Mouse (Mus musculus): Measurements from ENCODE around the gene 1190005I06Rik. TPM values are rescaled to one million over a fixed set of nuclear protein-coding genes. Genes with fewer than 3 reads are reported as not detected.

The 1190005I06Rik gene
- total RNA-seq, 2 experiments from 2014 or later, result 5.2 to 7.1 TPM

DNA sequence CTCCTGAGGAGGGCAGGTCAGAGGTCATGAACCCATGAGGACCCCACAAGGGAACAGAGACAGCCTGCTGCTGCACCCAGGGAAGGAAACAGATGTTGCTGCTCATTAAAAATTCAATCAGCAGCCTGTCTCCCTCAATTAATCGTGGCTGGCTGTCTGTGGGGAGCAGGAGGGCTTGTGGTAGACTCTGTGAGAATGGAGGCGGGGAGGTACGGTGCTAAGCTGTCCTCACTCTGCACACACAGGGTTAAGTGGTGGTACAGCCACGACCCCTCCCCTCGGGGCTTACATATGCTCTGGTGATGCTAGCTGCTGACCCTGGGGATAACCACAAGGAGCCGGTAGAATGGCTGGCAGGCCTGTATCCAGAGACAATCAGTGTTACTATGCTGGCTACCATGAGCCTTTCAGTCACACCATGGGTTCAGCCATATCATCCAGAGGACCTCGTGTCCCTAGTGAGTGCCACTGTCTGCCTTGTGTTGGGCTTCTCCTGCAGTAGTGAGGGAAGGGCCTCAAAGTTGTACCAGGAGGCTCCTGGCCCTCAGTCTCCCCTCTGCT, 82.2 kb downstream of the 1190005I06Rik start:
- DNase-seq (ENCODE audit: extremely low spot score in 1 of 2, low spot score in 2 of 2), result no peak
- intact Hi-C loops (cut with DNase I), result no loop called here

DNA sequence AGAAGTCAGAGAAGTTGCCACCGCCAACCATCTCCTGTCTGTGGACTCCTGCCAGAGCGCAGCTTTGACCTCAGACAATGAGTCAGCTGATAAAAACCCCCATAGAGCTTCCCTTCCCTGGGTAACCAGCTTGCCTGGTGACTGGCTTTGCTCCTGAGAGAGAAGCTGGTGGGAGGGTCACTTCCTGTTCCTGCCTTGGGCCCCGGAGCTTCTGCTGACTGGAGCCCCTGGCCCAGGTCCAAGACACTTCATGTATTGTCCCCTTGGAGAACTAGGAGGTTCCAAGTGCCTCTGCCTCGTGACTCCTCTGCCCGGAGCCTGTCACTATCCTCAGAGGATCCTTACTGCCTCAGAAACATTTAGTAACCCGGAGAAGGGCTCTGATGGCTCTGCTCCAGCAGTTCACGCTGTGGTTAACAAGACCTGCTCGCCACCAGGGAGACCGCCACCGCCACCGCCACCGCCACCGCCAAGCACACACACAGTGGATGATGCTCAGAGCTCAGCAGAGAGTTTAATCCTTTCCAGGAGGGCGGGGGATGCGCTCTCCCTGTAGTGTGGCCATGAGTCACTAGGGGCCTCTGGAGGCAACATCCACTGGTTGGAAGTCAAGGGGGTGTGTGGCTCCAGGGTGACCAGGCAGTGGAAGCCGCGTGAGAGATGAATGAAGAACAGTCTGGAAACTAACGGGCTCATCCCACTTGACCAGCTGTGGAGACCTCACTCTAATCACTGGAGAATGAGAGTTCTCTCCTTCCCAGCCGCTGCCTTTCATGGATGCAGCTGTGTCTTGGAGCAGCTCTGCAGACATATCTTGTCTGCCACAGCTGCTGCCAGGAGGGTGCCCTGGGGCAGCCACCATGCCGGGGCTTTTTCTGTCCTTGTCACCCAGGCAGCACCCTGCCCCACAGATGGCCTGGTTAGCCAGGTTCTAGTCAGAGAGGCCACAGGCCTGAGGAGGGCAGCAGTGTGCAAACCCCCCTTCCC, 83.3 kb downstream of the 1190005I06Rik start:
- peak; percentile 75 to 94 for DNase-seq (ENCODE audit: extremely low spot score in 1 of 2, low spot score in 2 of 2)
- intact Hi-C loops (cut with DNase I), result no loop called here

DNA sequence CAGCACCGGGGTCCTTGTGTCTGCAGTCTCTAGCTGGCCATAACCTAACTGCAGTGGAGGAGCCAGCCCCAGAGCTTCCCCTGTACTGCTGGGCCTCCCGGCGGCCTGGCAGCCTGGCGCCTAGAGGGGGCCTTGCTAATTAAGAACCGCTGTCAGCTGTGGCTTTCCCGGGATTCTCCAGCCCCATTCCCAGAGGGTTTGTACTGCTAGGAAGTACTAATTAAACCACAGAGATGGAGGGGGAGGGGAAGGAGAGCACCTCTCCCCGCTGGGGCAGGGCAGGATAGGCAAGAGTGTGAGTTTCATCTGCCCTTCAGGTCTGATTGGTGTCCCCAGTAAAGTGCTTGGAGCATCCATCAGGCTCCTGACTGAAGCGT, 84.1 kb downstream of the 1190005I06Rik start:
- no peak for DNase-seq (ENCODE audit: extremely low spot score in 1 of 2, low spot score in 2 of 2)
- intact Hi-C loops (cut with DNase I), result no loop called here

DNA sequence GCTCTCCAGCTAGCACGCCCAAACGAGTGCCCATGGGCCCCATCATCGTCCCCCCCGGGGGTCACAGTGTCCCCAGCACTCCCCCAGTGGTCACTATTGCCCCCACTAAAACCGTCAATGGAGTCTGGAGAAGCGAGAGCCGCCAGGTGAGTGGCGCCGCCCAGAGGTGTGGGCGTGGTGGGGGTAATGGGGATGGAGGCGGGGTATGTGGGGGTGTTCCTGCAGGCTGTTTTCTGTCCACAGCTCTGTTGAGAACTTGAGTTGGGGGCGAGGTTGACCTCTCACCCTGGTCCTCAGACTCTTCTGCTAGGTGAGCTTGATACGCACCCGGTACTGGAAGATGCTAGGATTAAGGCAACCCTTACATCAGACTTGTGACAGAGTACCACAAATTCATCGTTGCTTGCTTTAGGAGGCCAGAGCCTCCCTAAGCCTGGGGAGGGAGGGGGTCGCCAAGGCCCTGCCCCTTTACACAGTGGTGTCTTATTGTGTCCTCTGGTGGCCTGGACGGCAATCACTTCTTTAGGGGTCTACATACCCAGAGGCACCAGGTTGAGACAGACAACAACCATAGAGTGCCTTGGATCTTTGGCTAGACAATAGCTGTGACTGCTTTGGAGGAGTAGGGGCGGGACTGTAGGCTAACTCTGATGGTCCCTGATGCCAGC, 84.6 kb downstream of the 1190005I06Rik start:
- intact Hi-C loops (cut with DNase I), result no loop called here
- DNase-seq (ENCODE audit: extremely low spot score in 1 of 2, low spot score in 2 of 2), result no peak

DNA sequence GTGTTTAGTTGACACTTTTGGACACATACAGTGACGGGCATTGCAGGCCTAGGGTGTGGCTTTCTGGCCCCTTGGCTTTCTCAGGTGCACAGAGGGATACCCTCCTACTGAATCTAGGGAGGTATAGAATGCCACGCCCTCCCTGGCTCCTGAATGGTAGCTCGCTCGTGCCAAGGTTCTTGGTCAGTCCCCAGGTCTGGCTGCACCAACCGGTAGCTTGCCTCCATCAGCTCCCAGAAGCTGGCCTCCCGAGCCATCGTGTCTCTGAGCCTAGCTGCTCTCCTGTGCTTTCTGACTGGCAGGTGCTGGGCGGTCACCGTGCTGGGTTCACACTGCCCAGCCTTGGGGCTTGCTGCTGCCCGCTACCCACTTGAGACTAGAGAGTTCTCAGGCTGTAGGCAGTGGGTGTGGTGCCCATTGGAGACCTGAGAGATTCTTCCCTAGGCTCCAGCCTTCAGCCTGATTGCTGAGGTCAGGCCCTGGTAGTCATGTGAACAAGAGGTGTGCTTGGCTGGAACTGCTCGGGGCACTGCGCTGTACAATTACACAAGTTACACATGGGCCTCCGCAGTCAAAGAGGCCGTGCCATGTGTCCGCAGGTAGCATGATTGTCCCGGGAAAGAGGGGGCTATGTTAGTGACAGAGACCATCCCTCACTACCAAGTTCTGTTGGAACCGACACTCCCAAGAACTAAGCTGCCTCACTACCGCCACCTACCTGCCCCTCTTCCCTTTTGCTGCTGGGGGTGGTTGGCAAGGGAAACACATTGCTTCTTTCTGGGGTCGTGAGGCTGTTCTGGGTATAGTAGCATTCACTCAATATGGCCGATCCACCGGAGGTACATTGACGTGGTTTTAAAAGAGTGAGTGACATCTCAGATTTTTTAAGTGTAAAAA, 85.6 kb downstream of the 1190005I06Rik start:
- intact Hi-C loops (cut with DNase I), result no loop called here
- no peak for DNase-seq (ENCODE audit: extremely low spot score in 1 of 2, low spot score in 2 of 2)

- intact Hi-C loops (cut with DNase I), result no loop called here
- no peak for DNase-seq (ENCODE audit: extremely low spot score in 1 of 2, low spot score in 2 of 2)
These were observed 86.9 kb downstream of the 1190005I06Rik start for GRCm38 (mm10) chr8:120560535-120560934.

DNA sequence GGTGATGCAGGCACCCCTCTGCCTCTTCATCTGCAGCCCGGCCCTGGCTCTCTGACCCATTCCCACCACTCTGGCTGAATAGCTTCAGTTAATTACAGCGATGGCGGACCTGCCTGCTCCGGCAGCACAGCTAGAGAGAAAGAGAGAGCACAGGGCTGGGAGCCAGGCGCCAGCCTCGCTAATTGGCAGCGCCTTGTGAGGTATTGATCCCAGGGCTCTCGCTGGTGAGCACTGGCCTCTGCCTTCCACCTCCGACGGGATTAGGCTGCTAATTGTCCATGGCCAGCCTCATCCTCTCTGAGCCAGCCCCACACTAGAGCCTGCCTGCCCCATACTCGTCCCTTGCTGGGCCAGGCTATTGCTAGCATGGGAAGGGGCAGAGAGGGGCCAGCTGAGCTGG, 87.8 kb downstream of the 1190005I06Rik start:
- DNase-seq (ENCODE audit: extremely low spot score in 1 of 2, low spot score in 2 of 2), result no peak
- intact Hi-C loops (cut with DNase I), result no loop called here

Other genes starting within 250 kb of the 1190005I06Rik start
- gene Gins2, start 58.3 kb downstream of the 1190005I06Rik start, total RNA-seq (2021), result 1 to 10 TPM; 2.3 to 2.9 TPM
- under 1 TPM in 1 of 2 experiments, not detected in 1; 0.66 TPM for gene Gm27021, start 20.4 kb upstream of the 1190005I06Rik start, total RNA-seq (2021)
- 1,000 to 10,000 TPM; 1,012 to 1,017 TPM for gene Cox4i1, start 20.6 kb upstream of the 1190005I06Rik start, total RNA-seq (2021)
- gene Emc8, start 20.9 kb upstream of the 1190005I06Rik start, total RNA-seq (2021), result 10 to 100 TPM; 66.6 to 72.9 TPM
- gene Irf8, start 88.7 kb upstream of the 1190005I06Rik start, total RNA-seq (2021), result 1 to 10 TPM; 3.7 to 4.5 TPM